Mouse (Mus musculus) kidney, embryonic 14.5 days (tissue): Measurements from ENCODE around the gene Sp4. TPM values are rescaled to one million over a fixed set of nuclear protein-coding genes. Genes with fewer than 3 reads are reported as not detected.

ENCODE experiments used
- ATAC-seq: fragments of 200-750 bp; cut with Nextera tagmentation; 2 replicates; pipeline ENCODE4 v1.8.0; 2017; ENCODE audit warnings: moderate number of reproducible peaks, mild to moderate bottlenecking, moderate TSS enrichment, moderate library complexity; ENCODE audit not compliant: low FRiP score, low TSS enrichment
- H3K27ac ChIP-seq: fragments of 300-500 bp; sonication (generic); 2 replicates; pipeline ENCODE4 v1.5.1; 2014; ENCODE audit warnings: low read depth, mild to moderate bottlenecking, low read length, moderate library complexity, mixed read lengths
- H3K27me3 ChIP-seq: fragments of 300-500 bp; sonication (generic); 2 replicates; pipeline ENCODE4 v1.6.1; 2014; ENCODE audit warnings: mild to moderate bottlenecking, low read length; ENCODE audit not compliant: control insufficient read depth, insufficient read depth
- H3K36me3 ChIP-seq: fragments of 300-500 bp; sonication (generic); 2 replicates; pipeline ENCODE4 v1.6.1; 2014; ENCODE audit warnings: low read length, mixed read lengths; ENCODE audit not compliant: control insufficient read depth, insufficient read depth
- H3K4me1 ChIP-seq: fragments of 300-500 bp; sonication (generic); 2 replicates; pipeline ENCODE4 v1.6.1; 2014; ENCODE audit warnings: low read length, mixed read lengths; ENCODE audit not compliant: control insufficient read depth, insufficient read depth
- H3K4me2 ChIP-seq: fragments of 300-500 bp; sonication (generic); replicated peaks from 2 replicates; pipeline ENCODE4 v1.6.1; 2014; ENCODE audit warnings: low read depth, mild to moderate bottlenecking, low read length
- H3K4me3 ChIP-seq: fragments of 300-500 bp; sonication (generic); 2 replicates; pipeline ENCODE4 v1.5.1; 2014; ENCODE audit warnings: mild to moderate bottlenecking, low read length
- H3K9ac ChIP-seq: fragments of 300-500 bp; sonication (generic); 2 replicates; pipeline ENCODE4 v1.6.1; 2014; ENCODE audit warnings: low read depth, mild to moderate bottlenecking, low read length, moderate library complexity
- H3K9me3 ChIP-seq: fragments of 300-500 bp; sonication (generic); 2 replicates; pipeline ENCODE4 v1.6.1; 2016; ENCODE audit warnings: low read length; ENCODE audit not compliant: control insufficient read depth
- WGBS: fragments of 180-500 bp; shearing (Covaris S2); extraction: QIAGEN DNeasy Blood & Tissue Kit; methylation state at CpG from one replicate; pipeline ENCODE4 v1.1.7; 2014; 5-methylcytosine and 5-hydroxymethylcytosine counted together
- polyA plus RNA-seq: library from polyadenylated mRNA; unstranded; fragments of >200 nt; fragmentation: Nextera tagmentation; extraction: Ambion mirVana; gene quantifications from 2 replicates; pipeline ENCODE4 v1.2.1, GENCODE M21; 2014

The Sp4 gene
- polyA plus RNA-seq, result 6.9 and 12.5 TPM in 2 replicates

- no peaks in the 10 kb centered on the region for H3K36me3 ChIP-seq
- H3K4me1 ChIP-seq, result peaks cover 14% of the 10 kb centered on the region; the same call in 1 of the 2 replicates
- no peaks in the 10 kb centered on the region for H3K9me3 ChIP-seq
- peak within 1 kb of the TSS; percentile 60 for H3K4me2 ChIP-seq
- no peaks in the 10 kb centered on the region for H3K27me3 ChIP-seq
- peak within 1 kb of the TSS; percentile 84 for H3K9ac ChIP-seq
- H3K27ac ChIP-seq, result peak within 1 kb of the TSS; percentile 93
- peak; percentile 91 for ATAC-seq
- H3K4me3 ChIP-seq, result peak within 1 kb of the TSS; percentile 90
- under 1% methylated on average over 57 of the region's 78 CpGs for WGBS
Measured at GRCm38 (mm10) chr12:118301072-118301865, at the start of gene Sp4. TSS of gene Sp4 (minus strand) at chr12:118301440.

GRCm38 (mm10) chr12:118339107-118339506, 37.9 kb upstream of the Sp4 start:
- H3K4me3 ChIP-seq, result no peak overlapping the region
- H3K27me3 ChIP-seq, result no peaks in the 10 kb centered on the region
- no peak overlapping the region for H3K27ac ChIP-seq
- H3K9me3 ChIP-seq, result no peaks in the 10 kb centered on the region
- WGBS, result 68% methylated on average over 2 of the region's 2 CpGs
- no peaks in the 10 kb centered on the region for H3K4me1 ChIP-seq
- no peak overlapping the region for H3K4me2 ChIP-seq
- H3K36me3 ChIP-seq, result no peaks in the 10 kb centered on the region
- no peak for ATAC-seq
- no peak overlapping the region for H3K9ac ChIP-seq

- 82% methylated on average over 2 of the region's 2 CpGs for WGBS
- Histone ChIP-seq H3K9ac (no peak overlapping the region), H3K4me3 (no peak overlapping the region), H3K4me2 (no peak overlapping the region), H3K36me3 (no peaks in the 10 kb centered on the region), H3K9me3 (no peaks in the 10 kb centered on the region), H3K27me3 (no peaks in the 10 kb centered on the region), H3K4me1 (no peaks in the 10 kb centered on the region), H3K27ac (no peak overlapping the region)
- ATAC-seq, result no peak
Measured at GRCm38 (mm10) chr12:118338243-118338642, 37.0 kb upstream of the Sp4 start.

GRCm38 (mm10) chr12:118337291-118337690, 36.1 kb upstream of the Sp4 start:
- H3K4me3 ChIP-seq, result no peak overlapping the region
- no peak for ATAC-seq
- H3K27me3 ChIP-seq, result no peaks in the 10 kb centered on the region
- no peaks in the 10 kb centered on the region for H3K9me3 ChIP-seq
- H3K4me1 ChIP-seq, result no peaks in the 10 kb centered on the region
- no peak overlapping the region for H3K9ac ChIP-seq
- H3K27ac ChIP-seq, result no peak overlapping the region
- no peaks in the 10 kb centered on the region for H3K36me3 ChIP-seq
- 81% methylated on average over 3 of the region's 3 CpGs for WGBS
- no peak overlapping the region for H3K4me2 ChIP-seq

GRCm38 (mm10) chr12:118328739-118329249, 27.6 kb upstream of the Sp4 start:
- Histone ChIP-seq H3K4me1 (no peaks in the 10 kb centered on the region), H3K4me2 (no peak overlapping the region), H3K27ac (no peak overlapping the region), H3K36me3 (no peaks in the 10 kb centered on the region), H3K4me3 (no peak overlapping the region), H3K27me3 (no peaks in the 10 kb centered on the region), H3K9me3 (no peaks in the 10 kb centered on the region), H3K9ac (no peak overlapping the region)
- WGBS, result 86% methylated on average over 6 of the region's 6 CpGs
- no peak for ATAC-seq

GRCm38 (mm10) chr12:118327566-118327965, 26.3 kb upstream of the Sp4 start:
- Histone ChIP-seq H3K27ac (no peak overlapping the region), H3K27me3 (no peaks in the 10 kb centered on the region), H3K9ac (no peak overlapping the region), H3K9me3 (no peaks in the 10 kb centered on the region), H3K4me2 (no peak overlapping the region), H3K36me3 (no peaks in the 10 kb centered on the region), H3K4me3 (no peak overlapping the region), H3K4me1 (no peaks in the 10 kb centered on the region)
- ATAC-seq, result no peak
- 92% methylated on average over 2 of the region's 2 CpGs for WGBS

GRCm38 (mm10) chr12:118326161-118326560, 24.9 kb upstream of the Sp4 start:
- Histone ChIP-seq H3K4me3 (no peak overlapping the region), H3K9ac (no peak overlapping the region), H3K4me2 (no peak overlapping the region), H3K4me1 (no peaks in the 10 kb centered on the region), H3K36me3 (no peaks in the 10 kb centered on the region), H3K27me3 (no peaks in the 10 kb centered on the region), H3K9me3 (no peaks in the 10 kb centered on the region), H3K27ac (no peak overlapping the region)
- 83% methylated on average over 2 of the region's 2 CpGs for WGBS
- no peak for ATAC-seq

GRCm38 (mm10) chr12:118320076-118320475, 18.8 kb upstream of the Sp4 start:
- ATAC-seq, result no peak
- no peak overlapping the region for H3K4me2 ChIP-seq
- H3K27ac ChIP-seq, result no peak overlapping the region
- no peaks in the 10 kb centered on the region for H3K27me3 ChIP-seq
- H3K4me1 ChIP-seq, result no peaks in the 10 kb centered on the region
- no peaks in the 10 kb centered on the region for H3K36me3 ChIP-seq
- no peaks in the 10 kb centered on the region for H3K9me3 ChIP-seq
- H3K4me3 ChIP-seq, result no peak overlapping the region
- no peak overlapping the region for H3K9ac ChIP-seq

- ATAC-seq, result no peak
- WGBS, result 40% methylated on average over 2 of the region's 2 CpGs
Measured at GRCm38 (mm10) chr12:118314477-118314845, 13.2 kb upstream of the Sp4 start.

More at GRCm38 (mm10) chr12:118314477-118314845, 13.2 kb upstream of the Sp4 start:
- Histone ChIP-seq H3K36me3 (no peaks in the 10 kb centered on the region), H3K9ac (no peak overlapping the region), H3K27me3 (no peaks in the 10 kb centered on the region), H3K4me2 (no peak overlapping the region), H3K4me1 (no peaks in the 10 kb centered on the region), H3K27ac (no peak overlapping the region), H3K9me3 (no peaks in the 10 kb centered on the region), H3K4me3 (no peak overlapping the region)
